Mouse (Mus musculus) neural tube, embryonic 12.5 days (tissue): Measurements from ENCODE around the gene Gltp. TPM values are rescaled to one million over a fixed set of nuclear protein-coding genes. Genes with fewer than 3 reads are reported as not detected.

Source experiments
- ATAC-seq: fragments of 200-750 bp; cut with Nextera tagmentation; 2 replicates; pipeline ENCODE4 v1.8.0; 2017; ENCODE audit warnings: low read depth, mild to moderate bottlenecking, moderate TSS enrichment, moderate library complexity; ENCODE audit not compliant: low FRiP score
- H3K27ac ChIP-seq: fragments of 300-500 bp; sonication (generic); 2 replicates; pipeline ENCODE4 v1.5.1; 2016
- H3K27me3 ChIP-seq: fragments of 300-500 bp; sonication (generic); replicated peaks from 2 replicates; pipeline ENCODE4 v1.6.1; 2016; ENCODE audit warnings: mild to moderate bottlenecking
- H3K36me3 ChIP-seq: fragments of 300-500 bp; sonication (generic); 2 replicates; pipeline ENCODE4 v1.6.1; 2016; ENCODE audit warnings: mild to moderate bottlenecking
- H3K4me1 ChIP-seq: fragments of 300-500 bp; sonication (generic); 2 replicates; pipeline ENCODE4 v1.6.1; 2016
- H3K4me2 ChIP-seq: fragments of 300-500 bp; sonication (generic); replicated peaks from 2 replicates; pipeline ENCODE4 v1.6.1; 2016; ENCODE audit warnings: mild to moderate bottlenecking
- H3K4me3 ChIP-seq: fragments of 300-500 bp; sonication (generic); 2 replicates; pipeline ENCODE4 v1.5.1; 2016
- H3K9ac ChIP-seq: fragments of 300-500 bp; sonication (generic); 2 replicates; pipeline ENCODE4 v1.6.1; 2016; ENCODE audit warnings: mild to moderate bottlenecking
- H3K9me3 ChIP-seq: fragments of 300-500 bp; sonication (generic); 2 replicates; pipeline ENCODE4 v1.6.1; 2016; ENCODE audit warnings: mild to moderate bottlenecking
- WGBS: fragments of 180-500 bp; shearing (Covaris S2); methylation state at CpG from one replicate; pipeline ENCODE4 v1.1.7; 2016; 5-methylcytosine and 5-hydroxymethylcytosine counted together
- polyA plus RNA-seq: library from polyadenylated mRNA; unstranded; fragments of >200 nt; fragmentation: Nextera tagmentation; extraction: Ambion mirVana; gene quantifications from 2 replicates; pipeline ENCODE4 v1.2.1, GENCODE M21; 2016

Gene Gltp
- 58.6 and 61.0 TPM in 2 replicates for polyA plus RNA-seq

DNA sequence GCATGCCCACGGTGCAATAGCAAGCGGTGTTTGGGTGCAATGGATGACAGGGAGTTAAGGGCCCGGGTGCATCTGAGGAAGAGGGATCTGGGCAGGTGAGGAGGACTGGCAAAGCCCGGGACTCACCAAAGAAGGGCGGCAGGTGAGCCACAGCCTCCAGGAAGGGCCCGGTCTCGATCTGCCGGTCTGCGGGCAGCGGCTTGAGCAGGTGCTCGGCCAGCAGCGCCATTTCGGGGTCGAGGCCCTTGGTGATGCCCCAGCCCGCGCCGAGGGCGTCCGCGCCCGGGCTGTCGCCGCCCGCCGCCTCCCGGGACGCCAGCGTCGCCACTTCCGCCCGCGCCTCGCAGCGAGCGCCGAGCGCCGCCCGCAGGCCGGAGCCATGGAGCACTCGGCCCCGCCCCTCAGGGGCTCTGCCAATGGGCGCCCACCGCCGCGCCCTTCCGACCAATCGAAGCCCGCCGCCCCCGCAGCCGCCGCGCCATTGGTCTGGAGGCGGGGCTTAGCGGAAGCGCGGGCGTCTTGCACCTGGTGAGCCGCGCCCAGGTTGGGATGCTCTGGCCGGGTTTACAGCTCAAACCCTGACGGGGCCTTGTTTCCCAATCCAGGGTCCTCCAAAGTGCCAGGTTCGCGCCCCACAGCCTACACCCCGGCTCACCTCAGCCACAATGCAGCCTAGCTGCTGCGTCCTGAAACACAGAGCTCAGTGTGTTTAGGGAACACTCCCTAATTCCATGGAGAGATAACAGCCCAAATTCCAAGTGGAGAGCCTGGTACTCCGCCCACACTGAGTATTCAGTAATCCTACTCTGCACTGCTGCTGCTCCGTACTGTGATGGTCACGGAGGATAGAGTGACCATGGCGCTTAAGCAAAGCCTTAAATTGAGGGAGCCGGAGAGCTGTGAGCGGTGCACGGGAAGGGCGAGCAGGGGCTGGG lies at the start of gene Gltp:
Gltp (minus strand) TSS at position 352 of the 935 bp plus-strand sequence.
- WGBS, result 5% methylated on average over 73 of the region's 75 CpGs

GRCm38 (mm10) chr5:114738707-114739241 lies 48.0 kb upstream of the Gltp start:
- ATAC-seq, result no peak
- Histone ChIP-seq H3K36me3 (peaks cover 82% of the 10 kb centered on the region), H3K4me2 (no peak overlapping the region), H3K9me3 (no peaks in the 10 kb centered on the region), H3K27ac (no peak overlapping the region), H3K4me1 (no peaks in the 10 kb centered on the region), H3K27me3 (no peaks in the 10 kb centered on the region), H3K9ac (no peak overlapping the region), H3K4me3 (no peak overlapping the region)
- 92% methylated on average over 12 of the region's 12 CpGs for WGBS

More for the DNA sequence above, at the start of gene Gltp:
- H3K27me3 ChIP-seq, result no peaks in the 10 kb centered on the region
- no peaks in the 10 kb centered on the region for H3K36me3 ChIP-seq
- H3K4me2 ChIP-seq, result peak within 1 kb of the TSS; percentile 92
- H3K9ac ChIP-seq, result peak within 1 kb of the TSS; percentile 84
- H3K9me3 ChIP-seq, result no peaks in the 10 kb centered on the region
- H3K27ac ChIP-seq, result no peak within 1 kb of the TSS
- H3K4me1 ChIP-seq, result peaks cover 21% of the 10 kb centered on the region
- peak; percentile 97 for ATAC-seq
- H3K4me3 ChIP-seq, result peak within 1 kb of the TSS; percentile 69

- Histone ChIP-seq H3K9ac (no peak overlapping the region), H3K9me3 (no peaks in the 10 kb centered on the region), H3K27ac (no peak overlapping the region), H3K4me1 (no peaks in the 10 kb centered on the region), H3K4me2 (no peak overlapping the region), H3K27me3 (no peaks in the 10 kb centered on the region), H3K36me3 (peaks cover 80% of the 10 kb centered on the region), H3K4me3 (no peak overlapping the region)
- 88% methylated on average over 21 of the region's 21 CpGs for WGBS
- ATAC-seq, result no peak
Observed at GRCm38 (mm10) chr5:114737090-114737887, 46.5 kb upstream of the Gltp start.

DNA sequence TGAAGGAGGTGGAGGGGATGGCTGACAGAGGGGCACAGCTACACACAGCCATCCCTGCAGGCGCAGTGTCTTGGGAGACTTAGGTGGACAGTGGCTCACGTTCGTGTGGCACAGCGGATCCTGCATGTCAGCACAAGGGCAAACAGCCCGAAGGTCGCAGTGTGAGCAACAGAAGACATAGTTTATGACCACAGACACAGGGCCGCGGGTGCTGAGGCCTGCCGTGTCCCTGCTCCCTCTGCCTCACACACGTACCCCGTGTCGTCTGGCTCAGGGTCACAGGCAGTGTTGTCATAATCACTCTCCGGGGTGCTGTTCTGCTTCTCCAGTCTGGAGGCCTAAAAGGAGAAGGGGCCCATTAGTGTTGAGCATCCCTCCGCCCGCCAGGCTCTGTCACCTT lies 42.8 kb upstream of the Gltp start:
- WGBS, result 84% methylated on average over 15 of the region's 15 CpGs
- H3K27me3 ChIP-seq, result no peaks in the 10 kb centered on the region
- no peak for ATAC-seq
- no peaks in the 10 kb centered on the region for H3K4me1 ChIP-seq
- H3K36me3 ChIP-seq, result peaks cover 83% of the 10 kb centered on the region
- no peak overlapping the region for H3K9ac ChIP-seq
- no peak overlapping the region for H3K4me2 ChIP-seq
- no peak overlapping the region for H3K4me3 ChIP-seq
- no peaks in the 10 kb centered on the region for H3K9me3 ChIP-seq
- no peak overlapping the region for H3K27ac ChIP-seq

- H3K9me3 ChIP-seq, result no peaks in the 10 kb centered on the region
- no peak overlapping the region for H3K27ac ChIP-seq
- H3K4me3 ChIP-seq, result no peak overlapping the region
- ATAC-seq, result no peak
- H3K4me2 ChIP-seq, result no peak overlapping the region
- no peaks in the 10 kb centered on the region for H3K4me1 ChIP-seq
- 89% methylated on average over 15 of the region's 15 CpGs for WGBS
- H3K9ac ChIP-seq, result no peak overlapping the region
- no peaks in the 10 kb centered on the region for H3K27me3 ChIP-seq
- peaks cover 80% of the 10 kb centered on the region for H3K36me3 ChIP-seq
Observed at GRCm38 (mm10) chr5:114731969-114732368, 41.2 kb upstream of the Gltp start.

- no peak overlapping the region for H3K27ac ChIP-seq
- H3K36me3 ChIP-seq, result peaks cover 75% of the 10 kb centered on the region
- H3K4me2 ChIP-seq, result no peak overlapping the region
- H3K9me3 ChIP-seq, result no peaks in the 10 kb centered on the region
- no peak for ATAC-seq
- 73% methylated on average over 6 of the region's 6 CpGs for WGBS
- H3K9ac ChIP-seq, result no peak overlapping the region
- H3K4me3 ChIP-seq, result no peak overlapping the region
- H3K4me1 ChIP-seq, result no peaks in the 10 kb centered on the region
- H3K27me3 ChIP-seq, result no peaks in the 10 kb centered on the region
Observed at GRCm38 (mm10) chr5:114731498-114731897, 40.7 kb upstream of the Gltp start.

GRCm38 (mm10) chr5:114730129-114730528 lies 39.3 kb upstream of the Gltp start:
- Histone ChIP-seq H3K27ac (no peak overlapping the region), H3K4me2 (no peak overlapping the region), H3K4me1 (no peaks in the 10 kb centered on the region), H3K9ac (no peak overlapping the region), H3K36me3 (peaks cover 78% of the 10 kb centered on the region), H3K9me3 (no peaks in the 10 kb centered on the region), H3K4me3 (no peak overlapping the region), H3K27me3 (no peaks in the 10 kb centered on the region)
- ATAC-seq, result no peak
- WGBS, result 77% methylated on average over 10 of the region's 10 CpGs

DNA sequence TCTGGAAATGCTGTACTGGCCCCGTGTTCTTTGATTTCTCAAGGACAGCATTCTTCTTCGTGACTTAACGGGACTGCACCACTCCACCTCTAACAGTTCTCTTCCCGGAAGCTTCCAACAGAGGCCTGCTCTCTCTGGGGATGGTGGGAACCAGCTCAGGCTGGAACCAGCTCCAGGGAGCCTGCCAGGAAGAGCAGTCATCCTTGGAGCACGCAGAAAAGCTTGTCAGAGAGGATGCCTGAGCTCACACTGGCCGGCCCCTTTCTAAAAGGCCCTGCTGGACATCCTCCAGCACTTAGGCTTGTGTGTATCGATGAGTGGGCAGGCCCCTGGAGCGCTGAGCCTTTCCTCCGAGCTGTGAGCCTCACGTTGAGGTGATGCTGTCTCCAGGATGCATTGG lies 37.4 kb upstream of the Gltp start:
- Histone ChIP-seq H3K27ac (no peak overlapping the region), H3K9me3 (no peaks in the 10 kb centered on the region), H3K27me3 (no peaks in the 10 kb centered on the region), H3K4me1 (no peaks in the 10 kb centered on the region), H3K4me3 (no peak overlapping the region), H3K9ac (no peak overlapping the region), H3K36me3 (peaks cover 75% of the 10 kb centered on the region), H3K4me2 (no peak overlapping the region)
- ATAC-seq, result no peak
- WGBS, result 93% methylated on average over 10 of the region's 10 CpGs

DNA sequence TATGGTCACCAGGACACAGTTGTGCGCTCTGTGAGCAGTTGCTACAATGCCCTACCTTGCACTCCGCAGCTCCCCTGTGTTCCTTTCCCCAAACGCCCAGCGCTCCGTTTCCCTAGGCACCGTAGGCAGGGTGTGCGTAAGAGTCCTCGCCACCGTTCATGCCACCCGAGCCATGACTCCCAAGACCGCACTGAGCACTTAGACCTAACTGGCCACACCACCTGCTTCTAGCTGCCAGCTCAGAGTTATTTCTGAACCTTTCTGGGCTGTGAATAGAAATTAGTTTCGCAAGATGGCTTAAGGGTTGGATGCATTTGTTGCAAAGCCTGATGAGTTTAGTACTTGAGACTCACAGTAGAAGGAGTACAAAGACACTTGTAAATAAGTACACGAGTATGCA lies 32.1 kb upstream of the Gltp start:
- no peaks in the 10 kb centered on the region for H3K4me1 ChIP-seq
- H3K9me3 ChIP-seq, result no peaks in the 10 kb centered on the region
- no peak overlapping the region for H3K4me2 ChIP-seq
- no peak overlapping the region for H3K4me3 ChIP-seq
- H3K27ac ChIP-seq, result no peak overlapping the region
- peaks cover 78% of the 10 kb centered on the region for H3K36me3 ChIP-seq
- ATAC-seq, result no peak
- 96% methylated on average over 13 of the region's 13 CpGs for WGBS
- no peak overlapping the region for H3K9ac ChIP-seq
- no peaks in the 10 kb centered on the region for H3K27me3 ChIP-seq

DNA sequence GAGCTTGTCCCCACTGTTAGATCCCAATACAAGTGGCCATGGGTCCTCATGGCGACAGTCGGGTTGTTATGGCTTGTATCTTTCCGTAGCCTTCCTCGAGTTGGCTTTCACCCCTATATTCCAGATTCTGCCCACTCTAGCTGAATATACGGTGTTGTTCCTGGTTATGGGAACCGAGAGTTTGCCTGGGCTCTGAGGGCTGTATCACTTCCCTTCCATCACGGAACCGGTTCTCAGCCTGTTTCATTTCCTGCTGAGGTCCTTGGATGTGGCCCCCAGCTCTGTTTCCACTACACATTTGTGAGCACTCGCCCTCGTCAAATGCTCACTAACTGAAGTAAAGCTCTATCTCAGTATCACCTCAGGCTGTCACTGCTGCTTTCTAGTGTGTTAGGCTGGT lies 31.2 kb upstream of the Gltp start:
- no peak for ATAC-seq
- H3K27ac ChIP-seq, result no peak overlapping the region
- no peaks in the 10 kb centered on the region for H3K9me3 ChIP-seq
- H3K4me3 ChIP-seq, result no peak overlapping the region
- H3K27me3 ChIP-seq, result no peaks in the 10 kb centered on the region
- WGBS, result 93% methylated on average over 10 of the region's 10 CpGs
- no peaks in the 10 kb centered on the region for H3K4me1 ChIP-seq
- peaks cover 80% of the 10 kb centered on the region for H3K36me3 ChIP-seq
- no peak overlapping the region for H3K9ac ChIP-seq
- no peak overlapping the region for H3K4me2 ChIP-seq

GRCm38 (mm10) chr5:114720784-114721183 lies 30.0 kb upstream of the Gltp start:
- no peaks in the 10 kb centered on the region for H3K27me3 ChIP-seq
- H3K4me3 ChIP-seq, result no peak overlapping the region
- no peak for ATAC-seq
- H3K9me3 ChIP-seq, result no peaks in the 10 kb centered on the region
- H3K36me3 ChIP-seq, result peaks cover 85% of the 10 kb centered on the region
- H3K4me1 ChIP-seq, result no peaks in the 10 kb centered on the region
- no peak overlapping the region for H3K4me2 ChIP-seq
- 77% methylated on average over 11 of the region's 11 CpGs for WGBS
- no peak overlapping the region for H3K9ac ChIP-seq
- no peak overlapping the region for H3K27ac ChIP-seq

DNA sequence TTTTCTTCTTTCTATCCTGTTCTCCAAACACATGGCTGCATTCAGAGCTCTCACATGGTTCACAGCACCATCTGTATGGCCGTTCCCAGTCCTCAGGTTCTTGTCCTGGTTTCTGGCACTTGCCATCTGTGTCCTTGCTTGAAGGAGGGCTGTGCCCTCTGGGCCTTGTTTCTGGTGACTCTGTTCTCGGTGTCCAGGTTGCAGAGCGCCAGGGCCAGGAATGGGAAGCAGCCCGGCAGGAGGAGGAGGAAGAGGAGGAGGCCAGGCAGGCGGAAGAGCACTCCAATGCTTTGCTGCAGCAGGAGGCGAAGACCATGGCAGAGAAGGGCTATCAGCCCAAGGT lies 29.1 kb upstream of the Gltp start:
- no peak overlapping the region for H3K9ac ChIP-seq
- peaks cover 91% of the 10 kb centered on the region for H3K36me3 ChIP-seq
- H3K4me1 ChIP-seq, result no peaks in the 10 kb centered on the region
- no peak overlapping the region for H3K4me2 ChIP-seq
- no peaks in the 10 kb centered on the region for H3K27me3 ChIP-seq
- no peak overlapping the region for H3K4me3 ChIP-seq
- H3K27ac ChIP-seq, result no peak overlapping the region
- WGBS, result 89% methylated on average over 6 of the region's 6 CpGs
- no peak for ATAC-seq
- H3K9me3 ChIP-seq, result no peaks in the 10 kb centered on the region
